Mouse (Mus musculus) bone marrow, adult 2 months (tissue): ENCODE measurements at regions not wholly inside any gene's neighbourhood (a gene's known extent, or its start where the extent isn't known, plus 50 kb on each side); places are given as distances from the start of the nearest gene placed in this dataset.

Source experiments
- CTCF ChIP-seq: fragments of 200-500 bp; IDR thresholded peaks from 2 replicates; pipeline ENCODE4 v1.5.1; 2011; ENCODE audit warnings: low read length, control low read depth; ENCODE audit not compliant: control insufficient read depth, insufficient read depth
- POLR2A ChIP-seq: fragments of 200-500 bp; IDR thresholded peaks from 2 replicates; pipeline ENCODE4 v1.6.1; 2011; ENCODE audit warnings: low read depth, mild to moderate bottlenecking, control low read depth, low read length, borderline replicate concordance; ENCODE audit not compliant: control insufficient read depth

DNA sequence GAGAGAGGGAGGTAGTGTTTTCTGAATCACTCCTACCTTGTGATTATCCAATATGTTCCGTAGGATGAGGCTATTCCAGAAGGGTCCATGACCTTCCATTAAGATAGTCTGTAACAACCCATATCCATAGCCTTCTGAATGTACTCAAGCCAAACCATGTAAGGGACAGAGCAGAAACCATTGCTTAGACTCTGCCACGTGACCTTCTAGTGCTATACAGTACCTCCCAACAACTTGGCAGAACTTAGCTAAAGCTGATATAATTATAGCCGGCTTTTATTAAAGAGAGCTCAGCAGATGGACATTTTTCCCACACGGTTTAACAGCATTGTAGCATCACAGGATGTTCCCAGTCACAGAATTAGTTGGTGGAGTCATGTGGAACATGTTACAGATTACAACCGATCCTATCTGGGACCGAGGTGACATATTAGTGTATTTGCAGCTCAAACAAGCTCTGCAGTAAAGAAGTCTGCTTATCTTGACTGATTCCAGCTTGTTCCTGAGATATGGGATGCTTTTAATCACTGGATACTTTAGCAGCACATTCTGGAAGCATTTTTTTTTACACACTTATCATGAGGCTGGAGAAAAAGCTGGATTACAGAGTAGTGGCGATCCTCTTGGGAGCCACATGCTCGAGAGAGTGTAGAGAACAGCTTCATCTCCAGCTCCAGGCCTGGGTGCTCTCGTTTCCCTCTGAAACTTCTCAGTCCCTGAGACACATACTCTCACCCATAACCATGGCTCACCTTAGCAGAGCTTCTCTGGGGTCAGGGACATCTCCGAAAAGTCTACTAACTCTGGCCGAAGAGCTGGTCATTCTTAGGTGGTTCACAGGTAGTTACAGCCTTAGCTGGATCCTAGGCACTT, 129.5 kb upstream of the Tmem72 start:
- TF ChIP-seq CTCF (no peak), POLR2A (no peak)
